Mouse (Mus musculus): ENCODE results near the gene Spon1.

DNA sequence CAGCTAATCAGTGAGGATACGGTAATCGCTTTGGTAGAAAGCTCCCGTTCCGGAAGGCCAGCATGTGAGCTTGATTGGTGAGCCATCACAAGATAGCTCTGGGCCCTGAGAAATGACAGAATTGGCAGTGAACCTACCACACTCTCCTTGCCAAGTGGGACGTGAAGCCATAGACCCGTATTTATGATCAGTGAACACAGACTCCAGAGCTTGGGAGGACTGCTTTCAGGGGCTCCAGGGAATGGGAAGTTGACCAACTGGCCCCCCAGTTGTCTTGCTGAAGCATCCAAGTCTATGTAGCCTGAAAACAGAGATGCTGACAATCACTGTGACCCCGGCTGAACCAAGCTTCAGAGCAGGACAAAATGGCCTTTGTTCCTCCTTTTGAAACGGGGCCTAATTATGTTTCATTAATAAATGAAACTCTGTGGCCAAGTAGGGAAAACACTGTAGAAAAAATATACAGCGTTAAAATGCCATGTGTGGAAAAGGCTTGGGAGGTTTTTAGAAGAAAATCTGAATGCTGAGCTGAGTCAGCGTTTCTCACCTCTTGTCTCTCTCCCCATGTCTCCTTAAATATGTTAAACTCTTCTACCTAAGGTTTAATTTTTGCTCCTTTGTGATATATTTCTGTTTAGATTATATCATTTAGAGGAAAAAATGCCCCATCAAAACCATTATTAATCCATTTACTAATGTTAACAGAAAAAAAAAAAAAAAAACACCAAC lies 220.8 kb downstream of the Spon1 start:
- TF ChIP-seq CTCF (IDR thresholded peaks at IDR 0.05 in 2 of 3, conservative IDR thresholded peaks at IDR 0.05 in 1 of 3; ENCODE audit: control insufficient read depth in 1 of 3, insufficient read depth in 1 of 3, low read depth in 2 of 3, low read length in 3 of 3, poor library complexity in 1 of 3, severe bottlenecking in 1 of 3) (no peak), POLR2A (IDR thresholded peaks at IDR 0.05; ENCODE audit: control insufficient read depth in 1 of 2, insufficient read depth in 1 of 2, low read depth in 1 of 2, low read length in 2 of 2, poor library complexity in 1 of 2) (no peak)

Measured in MEL (cell line).